Mouse (Mus musculus) stomach, postnatal 0 days (tissue): ENCODE results near the gene Islr2.

Source experiments
- CTCF ChIP-seq: IDR thresholded peaks from 2 replicates; pipeline ENCODE4 v1.5.1; 2016; ENCODE audit warnings: antibody characterized with exemption, low read depth, mild to moderate bottlenecking, moderate library complexity
- EP300 ChIP-seq: optimal IDR thresholded peaks from 2 replicates; pipeline ENCODE3; 2016; ENCODE audit warnings: antibody characterized with exemption

DNA sequence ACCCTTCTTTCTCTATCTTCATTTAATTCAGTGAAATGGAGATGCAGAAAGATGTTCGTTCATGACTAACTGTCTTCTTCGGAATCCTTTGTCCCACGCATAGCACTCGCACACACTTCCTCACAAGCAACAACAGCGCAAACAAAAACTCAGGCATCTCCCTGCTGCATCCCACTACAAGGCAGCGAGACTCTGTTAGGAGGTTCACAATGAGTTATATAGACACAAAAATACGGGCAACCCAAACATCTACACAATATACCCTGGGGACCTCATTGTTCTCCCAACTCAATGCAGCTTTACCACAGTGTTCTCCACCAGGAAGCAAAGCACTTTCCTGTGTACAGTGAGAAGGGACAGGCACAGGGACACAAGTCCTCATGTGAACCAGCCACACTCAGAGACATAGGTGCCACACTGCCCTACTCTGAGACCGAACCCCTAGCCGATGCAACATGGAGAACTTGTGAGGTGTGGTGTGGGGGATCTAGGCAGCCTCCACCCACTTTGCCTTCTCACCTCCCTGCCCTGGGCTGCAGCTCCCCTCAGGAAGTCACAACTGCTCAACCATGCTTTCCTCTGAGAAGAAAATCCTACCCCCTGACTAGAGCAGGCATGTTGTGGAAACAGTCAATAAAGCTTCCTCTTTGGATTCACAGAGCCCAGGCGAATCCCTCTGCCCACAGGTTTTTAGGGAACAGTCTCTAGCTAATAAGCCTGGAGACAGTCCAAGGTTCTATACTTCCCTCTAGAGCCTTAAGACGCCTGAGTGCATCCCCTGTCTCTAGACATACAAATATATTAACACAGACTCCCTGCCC lies 3.6 kb downstream of the Islr2 start:
- TF ChIP-seq CTCF (no peak), EP300 (no peak)
